Mouse (Mus musculus): Measurements from ENCODE around the gene Enkd1.
A peak's percentile ranks its signal among the peaks of the same experiment; 100 is the strongest.

Gene Enkd1

DNA sequence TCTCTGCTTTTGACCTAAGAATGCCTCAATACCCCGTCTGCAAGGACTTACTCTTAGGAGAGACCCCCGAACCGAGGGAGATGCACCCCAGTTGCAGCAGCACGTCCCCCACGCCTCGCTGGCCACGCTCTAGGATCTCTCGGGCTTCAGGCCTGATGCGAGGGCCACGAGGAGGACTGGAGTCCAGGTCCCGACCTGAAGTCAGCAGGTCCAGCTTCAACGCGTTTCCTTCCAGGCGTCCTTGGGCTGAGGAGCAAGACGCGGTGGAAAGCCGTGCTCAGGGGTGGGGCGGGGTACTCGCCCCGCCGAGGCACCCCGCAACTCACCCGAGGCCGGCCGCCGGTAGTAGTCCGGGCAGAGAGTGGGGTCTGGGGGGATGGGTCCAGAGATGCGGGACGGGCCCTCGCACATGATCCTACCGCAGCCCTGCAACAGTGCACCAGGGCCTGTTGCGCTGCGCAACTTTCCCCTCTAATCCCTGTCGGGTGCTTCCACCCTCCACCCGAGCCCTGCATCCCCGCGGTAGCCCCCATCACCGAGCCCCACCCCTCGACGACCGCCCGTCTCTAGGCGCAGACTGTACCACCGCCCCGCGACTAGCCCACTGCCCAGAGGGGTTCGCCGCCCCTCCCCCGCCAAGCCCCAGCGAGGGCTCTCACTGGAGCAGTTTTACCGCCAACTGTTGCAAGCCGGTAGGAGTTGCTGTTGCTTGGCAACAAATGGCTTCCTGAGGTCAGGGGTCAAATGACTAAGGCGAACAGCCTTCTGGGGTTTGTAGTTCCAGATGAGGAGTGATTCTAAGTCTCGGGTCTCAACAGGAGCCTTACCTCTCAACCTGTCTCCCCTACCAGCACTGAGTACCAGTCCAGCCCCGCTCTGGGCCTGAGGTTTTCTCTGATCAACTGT is at the start of gene Enkd1, which contains the start of gene 4933405L10Rik:
TSS of gene Enkd1 (minus strand) at position 713 of the 906 bp plus-strand sequence.
TSS of gene 4933405L10Rik (plus strand) at position 158 of the 906 bp plus-strand sequence.
- peak; percentile 79 for DNase-seq (ENCODE audit: low spot score)

DNA sequence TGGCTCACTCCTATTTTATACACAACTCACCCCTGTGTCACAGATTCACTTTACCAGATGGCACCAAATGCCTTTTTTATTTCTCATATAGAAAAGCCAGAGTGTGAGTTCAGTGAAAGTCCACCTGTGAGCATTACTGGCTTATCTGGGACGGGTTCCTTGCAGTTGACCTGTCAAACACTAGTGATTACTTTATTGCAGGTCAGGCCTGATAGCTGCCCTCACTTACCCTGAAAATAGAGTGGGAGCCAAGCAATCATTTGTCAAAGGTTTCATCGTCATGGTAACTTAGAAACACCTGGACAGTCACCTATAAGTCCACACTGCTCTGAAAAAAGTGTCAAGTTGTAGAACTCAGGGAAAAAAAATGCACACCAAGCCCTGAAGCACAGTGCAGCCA is 46.7 kb upstream of the Enkd1 start:
- DNase-seq (ENCODE audit: low spot score), result no peak

DNA sequence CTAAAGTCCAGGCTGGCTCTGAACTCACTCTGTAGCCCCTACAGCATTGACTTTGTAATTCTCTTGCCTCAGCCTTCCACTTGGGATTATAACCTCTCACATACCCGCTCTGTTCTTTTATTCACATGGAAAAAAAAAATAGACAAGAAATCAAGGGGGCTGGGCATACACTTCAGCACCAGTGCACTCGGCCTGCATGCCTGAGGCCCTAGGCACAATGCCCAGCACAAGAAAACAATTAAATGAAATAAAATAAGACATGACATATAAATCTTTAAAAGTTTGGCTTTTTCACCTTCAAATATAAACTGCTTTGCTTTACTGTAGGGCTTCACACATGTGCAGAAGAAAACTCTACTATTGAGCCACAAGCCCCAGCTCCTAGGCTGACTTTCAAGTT is 45.9 kb upstream of the Enkd1 start:
- DNase-seq (ENCODE audit: low spot score), result no peak

DNA sequence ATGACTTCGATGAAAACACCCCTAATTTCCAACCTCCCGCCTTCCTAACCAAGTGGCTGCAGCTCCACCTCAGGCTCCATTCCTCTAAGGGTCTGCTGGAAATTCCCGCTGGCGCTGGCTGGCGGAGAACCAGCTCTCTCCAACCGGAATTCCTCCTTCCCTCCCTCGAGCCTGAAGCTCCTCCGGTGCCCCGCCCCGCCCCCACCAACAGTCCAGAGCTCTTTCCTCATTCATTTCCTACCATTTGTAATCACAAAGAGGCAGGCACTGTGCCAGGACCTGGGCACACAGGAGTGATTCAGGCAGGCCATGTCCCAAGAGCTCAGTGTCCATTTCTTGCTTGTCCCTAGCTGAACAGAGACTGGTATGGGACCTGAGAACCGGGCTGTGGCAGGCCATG is 42.6 kb upstream of the Enkd1 start:
- no peak for DNase-seq (ENCODE audit: low spot score)

DNA sequence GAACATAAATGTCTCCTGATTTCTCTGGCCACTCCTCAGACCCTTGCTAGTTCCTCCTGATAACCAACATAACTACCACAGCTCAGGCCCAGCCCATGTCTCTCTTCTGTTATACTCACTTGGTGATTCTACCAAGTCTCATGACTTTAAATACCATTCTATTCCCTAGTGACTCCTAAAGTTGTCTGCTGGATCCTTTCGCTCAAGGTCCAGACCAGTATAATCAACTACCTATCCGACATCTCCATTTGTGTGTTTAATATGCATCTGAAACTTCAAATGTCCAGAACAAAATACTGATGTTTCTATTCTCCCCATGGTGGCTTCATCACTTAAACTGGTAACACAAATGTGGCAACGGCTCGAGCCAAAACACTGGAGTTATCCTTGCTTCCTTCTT is 35.3 kb upstream of the Enkd1 start:
- DNase-seq (ENCODE audit: low spot score), result no peak

DNA sequence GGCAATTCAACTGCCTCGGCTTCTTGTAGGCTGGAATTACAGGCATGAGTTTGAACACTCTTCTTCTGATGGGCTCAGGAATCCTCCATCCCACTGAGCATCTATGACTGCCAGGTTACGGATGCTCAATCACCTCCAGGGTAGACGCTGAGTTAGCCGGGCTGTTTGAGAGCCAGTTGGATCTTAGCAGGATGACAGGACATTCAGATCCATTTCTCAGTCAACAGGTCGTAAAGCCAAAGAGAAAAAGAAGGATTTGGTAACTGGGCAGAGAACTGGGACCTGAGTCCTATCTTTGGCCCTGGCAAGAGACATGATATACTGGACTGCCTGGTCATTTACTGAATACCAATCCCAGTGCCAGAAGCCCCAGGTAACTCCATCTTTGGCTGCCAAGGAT is 31.2 kb upstream of the Enkd1 start:
- no peak for DNase-seq (ENCODE audit: low spot score)

DNA sequence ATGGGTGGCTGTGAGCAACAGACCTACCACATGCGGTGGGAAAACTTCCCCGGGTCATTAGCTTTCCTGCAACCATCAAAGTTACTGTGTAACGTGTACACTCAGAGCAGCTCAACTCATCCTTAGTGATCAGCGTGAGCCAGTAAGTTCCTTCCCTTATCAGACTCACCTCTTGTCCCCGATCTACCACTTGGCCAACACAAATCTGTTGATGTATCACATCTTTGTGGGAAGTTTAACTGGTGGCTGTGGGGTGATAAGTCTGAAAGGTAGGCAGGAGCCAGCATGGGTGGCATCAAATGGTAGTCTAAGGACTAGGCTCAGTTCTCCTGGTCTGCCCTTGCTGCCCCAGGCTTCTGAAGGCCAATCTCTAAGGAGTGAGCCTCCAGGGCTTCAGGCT is 24.2 kb upstream of the Enkd1 start:
- no peak for DNase-seq (ENCODE audit: low spot score)

DNA sequence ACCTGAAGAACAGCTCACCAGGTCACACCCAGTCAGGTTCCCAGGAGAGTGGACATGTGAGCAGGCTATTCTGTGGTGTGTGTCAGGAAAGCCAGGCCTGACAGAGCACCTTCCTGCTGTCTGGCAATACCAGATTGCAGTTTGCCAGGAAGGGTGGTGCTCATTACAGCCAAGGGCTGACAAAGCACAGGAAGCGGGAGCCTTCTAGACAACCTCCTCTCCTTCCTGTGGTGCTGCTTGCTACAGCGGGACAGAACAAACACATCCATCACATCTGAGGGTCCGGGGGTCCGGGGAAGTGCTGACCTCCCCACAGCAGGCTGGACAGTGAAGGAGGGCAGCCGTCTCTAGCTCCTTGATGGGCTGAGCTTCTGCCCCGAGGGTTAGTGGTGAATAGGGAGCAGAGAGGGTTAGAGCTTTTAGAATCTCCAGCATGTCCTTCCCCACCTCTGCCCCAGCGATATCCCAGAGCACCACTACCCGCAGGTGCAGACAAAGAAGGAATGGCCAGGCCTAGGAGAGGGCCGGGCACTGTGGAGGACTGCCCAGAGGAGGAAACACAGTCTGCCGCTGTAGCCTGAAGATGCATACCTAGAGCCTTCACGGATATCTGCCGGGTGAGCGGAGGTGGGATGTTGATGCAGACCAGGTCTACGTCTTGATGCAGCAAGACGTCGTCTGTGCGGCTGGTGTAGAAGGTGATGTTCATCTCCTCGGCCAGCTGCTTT is 19.6 kb upstream of the Enkd1 start:
- no peak for DNase-seq (ENCODE audit: low spot score)

DNA sequence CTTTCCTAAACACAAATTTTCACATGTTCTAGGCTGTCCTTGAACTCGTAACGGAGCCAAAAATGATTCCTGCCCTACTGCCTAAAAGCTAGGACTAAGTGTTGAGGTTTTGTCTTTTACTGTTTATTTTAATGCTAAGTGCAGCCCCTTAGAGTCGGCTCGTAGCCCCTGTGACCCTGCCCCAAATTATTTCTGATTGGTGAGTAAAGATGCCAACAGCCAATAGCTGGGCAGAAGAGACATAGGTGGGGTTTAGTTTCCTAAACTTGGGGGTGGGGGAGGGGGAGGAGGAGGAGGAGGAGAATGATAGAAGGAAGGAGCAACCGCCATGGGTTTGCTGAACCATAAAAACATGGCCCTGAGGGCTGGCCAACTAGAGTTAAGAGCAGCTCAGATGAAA is 17.7 kb upstream of the Enkd1 start:
- no peak for DNase-seq (ENCODE audit: low spot score)

DNA sequence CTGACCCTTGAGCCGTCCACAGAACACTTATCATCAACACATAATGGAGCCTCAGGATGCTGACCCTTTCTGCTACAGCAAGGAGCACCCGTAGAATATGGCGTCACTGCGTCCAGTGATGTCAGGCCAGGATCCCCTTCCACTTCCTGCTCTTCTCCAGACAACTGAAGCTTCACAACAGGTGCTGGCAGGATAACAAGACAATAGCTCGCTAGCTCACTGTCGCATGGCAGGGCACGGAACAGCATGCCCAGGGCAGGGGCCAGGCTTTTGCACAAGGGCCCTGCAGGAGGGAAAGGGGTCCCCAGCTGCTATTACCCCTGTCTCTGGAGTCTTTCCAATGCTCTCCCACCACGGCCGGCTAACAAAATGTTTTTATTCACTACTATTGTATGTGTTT is 14.9 kb upstream of the Enkd1 start:
- DNase-seq (ENCODE audit: low spot score), result no peak

DNA sequence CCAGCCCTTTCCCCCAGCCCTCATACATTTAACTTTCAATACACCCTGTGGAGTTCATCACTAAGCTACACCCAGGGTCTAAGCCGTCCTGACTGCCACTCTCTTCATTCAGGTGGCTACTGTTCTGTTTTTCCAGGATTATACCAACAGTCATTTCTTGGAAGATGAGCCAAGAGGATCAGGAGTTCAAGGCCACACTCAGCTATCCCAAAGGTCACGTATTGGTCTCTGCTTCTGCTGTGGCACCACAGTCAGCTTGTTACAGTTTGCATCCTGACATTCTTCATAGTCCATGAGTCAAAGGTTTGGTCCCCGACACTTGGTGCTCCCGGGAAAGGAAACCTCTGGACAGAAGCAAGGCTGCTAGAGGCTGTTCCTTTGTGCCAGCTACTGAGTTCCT is 11.6 kb upstream of the Enkd1 start:
- DNase-seq (ENCODE audit: low spot score), result no peak

DNA sequence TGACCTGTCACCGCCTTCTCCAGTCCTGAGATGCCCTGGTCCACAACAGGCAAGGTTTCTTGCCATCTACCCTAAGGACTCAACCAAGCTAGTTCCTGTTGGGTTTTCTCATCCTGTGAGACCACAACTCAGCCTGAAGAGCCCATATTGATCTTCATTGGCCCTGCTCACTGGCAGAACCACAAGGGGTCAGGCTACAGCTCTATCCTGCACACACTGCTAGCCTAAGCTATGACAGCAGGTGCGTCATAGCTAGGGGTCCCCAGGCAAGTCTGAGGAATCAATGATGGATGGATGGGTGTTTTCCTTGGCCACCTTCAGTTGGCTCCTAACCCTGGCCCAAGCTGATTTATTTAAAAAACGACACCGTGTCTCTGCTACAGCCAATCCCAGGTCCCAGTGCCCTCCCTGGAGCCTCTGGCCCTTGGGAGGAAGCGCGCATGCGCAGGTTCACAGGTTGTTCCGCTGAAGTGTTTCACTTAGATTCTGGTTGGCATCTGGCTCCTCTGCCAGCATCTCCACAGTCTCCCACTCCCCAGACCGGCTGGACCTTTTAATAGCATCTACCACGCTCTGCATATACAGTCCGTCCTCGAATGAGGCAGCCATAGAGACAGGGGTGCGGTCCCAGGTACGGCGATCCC is 8.4 kb upstream of the Enkd1 start:
- no peak for DNase-seq (ENCODE audit: low spot score)

DNA sequence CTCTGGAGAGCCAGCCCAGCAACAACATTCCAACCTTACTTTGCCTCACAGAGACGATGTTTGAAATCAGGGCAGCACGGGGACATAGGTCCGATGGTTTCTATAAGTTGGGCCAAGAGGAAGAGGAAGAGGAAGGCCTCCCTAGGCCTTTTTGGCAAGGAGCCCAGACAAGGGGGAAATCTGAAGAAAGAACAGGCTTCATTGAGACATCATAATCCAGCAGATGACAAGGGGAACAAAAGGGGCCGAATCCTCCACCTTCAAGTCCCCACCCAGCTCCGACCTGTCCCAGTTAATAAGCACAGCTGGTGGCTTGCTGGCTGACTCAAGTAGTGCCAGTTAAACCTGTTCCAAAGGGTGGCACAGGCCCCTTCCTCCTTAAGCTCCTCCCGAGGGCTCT is 7.0 kb upstream of the Enkd1 start:
- no peak for DNase-seq (ENCODE audit: low spot score)

DNA sequence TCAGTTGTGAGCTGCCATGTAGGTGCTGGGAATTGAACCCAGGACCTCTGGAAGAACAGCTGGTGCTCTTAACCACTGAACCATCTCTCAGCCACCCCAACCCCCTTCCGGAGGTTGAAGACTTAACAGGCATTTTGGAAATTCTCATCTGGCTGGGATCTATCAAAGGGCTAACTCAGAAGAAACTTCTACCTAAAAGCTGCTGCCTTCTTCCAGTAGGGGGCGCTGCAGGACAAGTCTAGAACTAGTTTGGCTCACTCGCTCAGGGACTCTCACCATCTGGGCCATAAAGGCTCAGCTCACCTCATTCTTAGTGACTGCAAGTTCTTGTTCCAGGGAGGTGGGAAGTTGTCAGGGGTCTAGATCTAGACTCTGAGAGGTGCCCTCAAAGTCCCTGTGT is 6.1 kb upstream of the Enkd1 start:
- no peak for DNase-seq (ENCODE audit: low spot score)

DNA sequence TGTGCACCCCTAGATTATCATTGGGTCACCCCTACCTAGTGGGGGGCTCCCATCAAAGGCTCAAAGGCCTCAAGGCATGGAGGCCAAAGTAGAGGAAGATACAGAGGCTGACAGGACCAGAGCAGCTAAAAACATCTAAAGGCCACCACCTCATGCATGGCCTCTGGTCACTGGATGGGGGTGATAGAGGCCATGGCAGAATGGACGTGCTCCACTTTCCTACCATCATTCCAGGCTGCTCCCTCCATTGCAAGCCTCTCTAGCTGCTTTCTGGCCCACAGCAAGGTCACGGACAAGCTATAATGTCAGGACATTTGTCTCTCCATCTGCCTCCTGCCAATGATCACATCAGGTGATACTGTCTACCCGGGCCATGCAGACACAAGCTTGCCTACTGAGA is 4.3 kb upstream of the Enkd1 start:
- DNase-seq (ENCODE audit: low spot score), result no peak

DNA sequence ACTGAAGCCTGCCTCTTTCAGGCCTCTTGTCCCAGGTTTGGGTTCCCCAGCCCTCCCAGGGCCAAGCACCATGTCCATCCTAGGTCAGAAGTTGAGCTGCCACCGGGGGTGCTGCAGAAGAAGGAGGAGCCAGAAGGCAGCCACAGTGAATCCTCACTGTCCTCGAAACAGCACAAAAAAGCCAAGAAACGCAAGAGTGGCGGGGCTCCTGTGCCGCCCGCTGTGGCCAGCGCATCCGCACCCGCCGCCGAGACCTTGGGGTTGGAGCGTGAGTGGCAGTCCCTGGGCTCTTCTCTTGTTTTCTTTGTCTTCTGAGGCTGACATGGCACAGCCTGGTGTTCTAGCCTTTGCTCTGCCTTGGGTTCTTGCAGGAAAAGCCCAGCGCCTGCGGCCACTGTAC is 1.3 kb upstream of the Enkd1 start:
- no peak for DNase-seq (ENCODE audit: low spot score)

DNA sequence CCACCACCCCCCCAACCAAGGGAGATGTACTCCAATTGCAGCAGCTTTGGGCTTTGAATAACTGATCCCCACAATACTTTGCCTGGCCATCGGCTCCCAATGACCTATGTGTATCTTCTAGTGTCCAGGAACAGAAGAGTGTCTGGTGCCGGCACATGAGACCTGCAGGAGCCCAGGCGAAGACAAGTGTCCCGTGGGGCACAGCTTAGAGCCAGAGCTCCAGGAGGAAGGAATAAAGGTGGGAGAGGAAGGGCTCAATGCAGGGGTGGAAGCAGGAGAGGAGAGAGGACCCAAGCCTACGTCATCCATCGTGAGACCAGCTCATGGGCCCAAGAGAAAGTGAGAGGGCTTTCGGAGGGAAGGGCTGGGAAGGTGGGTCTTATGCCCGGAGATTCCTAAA is 665 bp upstream of the Enkd1 start:
- no peak for DNase-seq (ENCODE audit: low spot score)

DNA sequence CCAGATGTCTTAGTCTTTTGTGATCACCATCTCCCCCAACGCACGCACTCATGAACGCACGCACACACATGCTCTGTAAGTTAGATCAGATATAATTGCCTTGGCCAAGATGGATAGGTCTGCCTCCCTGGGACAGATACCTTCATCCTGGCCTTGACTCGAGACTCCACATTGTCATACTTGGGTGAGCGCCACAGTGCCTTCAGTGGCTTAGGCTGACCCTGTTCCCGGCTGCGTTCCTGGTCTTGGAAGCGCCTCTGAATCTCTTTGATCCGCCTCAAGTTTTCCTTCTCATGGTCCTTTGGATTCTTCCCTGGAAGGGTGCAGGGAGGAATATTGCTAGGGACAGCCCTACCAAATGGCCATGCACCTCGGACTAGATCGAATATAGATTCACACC is 1.6 kb downstream of the Enkd1 start:
- no peak for DNase-seq (ENCODE audit: low spot score)

DNA sequence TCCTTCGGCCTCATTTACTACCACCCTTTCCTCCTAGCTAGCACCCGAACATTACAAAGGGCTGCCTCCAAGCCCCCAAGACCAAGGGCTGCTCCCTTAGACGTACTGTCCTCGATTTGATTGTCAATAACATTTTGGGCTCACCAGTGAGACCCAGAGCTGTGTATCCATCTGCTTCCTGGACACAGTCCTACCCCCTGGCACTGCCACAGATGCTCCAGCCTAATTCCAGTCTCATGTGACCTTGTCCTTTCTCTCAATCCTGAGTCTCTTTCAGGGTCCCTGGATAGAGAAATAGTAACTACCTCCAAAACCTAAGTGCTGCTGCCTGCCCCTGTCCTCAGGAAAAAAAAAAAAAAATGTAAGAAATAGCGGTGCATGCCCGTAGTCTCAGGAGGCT is 3.1 kb downstream of the Enkd1 start:
- no peak for DNase-seq (ENCODE audit: low spot score)

DNA sequence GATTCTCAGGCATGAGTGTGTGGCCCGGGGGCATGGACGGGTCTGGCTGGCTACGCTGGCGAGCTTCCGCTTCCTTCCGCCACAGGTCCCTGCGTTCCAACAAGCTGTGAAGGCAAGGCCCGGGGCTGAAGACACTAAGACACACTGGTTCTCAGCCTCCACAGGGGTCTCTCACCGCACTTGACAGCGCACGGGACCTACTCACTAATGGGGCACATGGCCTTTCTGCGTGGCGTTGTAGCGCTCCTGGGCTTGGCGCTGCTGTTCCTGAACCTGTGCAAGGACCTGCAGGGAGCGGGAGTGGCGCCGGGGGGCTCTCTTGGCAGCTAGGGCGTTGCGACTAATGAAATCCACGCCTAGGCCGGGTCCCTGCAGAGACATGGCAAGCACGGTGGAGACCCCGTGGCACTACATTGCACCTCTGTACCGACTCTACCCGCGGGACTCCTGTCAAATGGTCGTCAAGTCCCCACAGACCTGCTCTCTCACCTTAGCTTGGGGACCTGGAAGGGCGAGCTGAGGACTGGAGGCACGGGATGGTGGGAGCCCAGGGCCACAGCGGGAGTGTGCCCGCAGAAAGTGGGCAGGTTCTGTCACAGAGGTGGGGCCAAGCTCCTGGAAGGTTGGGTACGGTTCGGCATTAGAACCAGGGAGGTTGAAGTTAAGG is 3.7 kb downstream of the Enkd1 start:
- DNase-seq (ENCODE audit: low spot score), result no peak

DNA sequence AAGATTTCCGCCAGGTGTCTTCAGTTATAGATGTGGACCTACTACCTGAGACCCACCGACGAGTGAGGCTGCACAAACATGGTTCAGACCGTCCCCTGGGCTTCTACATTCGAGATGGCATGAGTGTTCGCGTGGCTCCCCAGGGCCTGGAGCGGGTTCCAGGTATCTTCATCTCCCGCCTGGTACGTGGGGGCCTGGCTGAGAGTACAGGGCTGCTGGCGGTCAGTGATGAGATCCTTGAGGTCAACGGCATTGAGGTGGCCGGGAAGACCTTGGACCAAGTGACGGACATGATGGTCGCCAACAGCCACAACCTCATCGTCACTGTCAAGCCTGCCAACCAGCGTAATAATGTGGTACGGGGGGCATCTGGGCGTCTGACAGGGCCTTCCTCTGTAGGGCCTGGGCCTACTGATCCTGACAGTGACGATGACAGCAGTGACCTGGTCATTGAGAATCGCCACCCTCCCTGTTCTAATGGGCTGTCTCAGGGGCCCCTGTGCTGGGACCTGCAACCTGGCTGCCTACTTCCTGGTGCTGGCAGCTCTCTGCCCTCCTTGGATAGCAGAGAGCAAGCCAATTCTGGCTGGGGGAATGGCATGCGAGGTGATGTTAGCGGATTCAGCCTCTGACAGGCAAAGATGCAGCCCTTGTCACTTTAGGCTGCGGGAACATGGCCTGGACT is 5.1 kb downstream of the Enkd1 start:
- DNase-seq (ENCODE audit: low spot score), result no peak

DNA sequence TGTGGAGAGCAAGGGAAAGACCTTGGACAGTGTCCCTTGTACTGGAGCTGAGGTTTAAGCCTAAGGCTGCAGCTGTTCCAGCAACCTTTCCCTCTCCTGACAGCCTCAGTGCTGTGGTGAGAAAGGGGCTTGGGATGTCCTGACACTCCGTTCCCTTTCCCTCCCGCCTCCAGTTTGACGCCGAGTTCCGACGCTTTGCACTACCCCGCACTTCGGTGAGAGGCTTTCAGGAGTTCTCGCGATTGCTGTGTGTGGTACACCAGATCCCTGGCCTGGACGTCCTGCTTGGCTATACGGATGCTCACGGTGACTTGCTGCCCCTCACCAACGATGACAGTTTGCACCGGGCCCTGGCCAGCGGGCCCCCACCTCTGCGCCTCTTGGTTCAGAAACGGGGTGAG is 6.0 kb downstream of the Enkd1 start:
- DNase-seq (ENCODE audit: low spot score), result no peak

Measured in left cerebral cortex, adult 11 months (tissue).